Mouse (Mus musculus) liver, embryonic 11.5 days (tissue): ENCODE results near the gene Sdk1. TPM values are rescaled to one million over a fixed set of nuclear protein-coding genes. Genes with fewer than 3 reads are reported as not detected.

Experiments
- ATAC-seq: fragments of 200-750 bp; cut with Nextera tagmentation; replicated peaks from 2 replicates; pipeline ENCODE4 v1.8.0; 2017; ENCODE audit warnings: moderate number of reproducible peaks, mild to moderate bottlenecking, moderate TSS enrichment, moderate library complexity; ENCODE audit not compliant: low FRiP score
- DNase-seq: peaks from one replicate; pipeline ENCODE4 v3.0.0-alpha.2; 2017; ENCODE audit warnings: low spot score
- H3K27ac ChIP-seq: fragments of 300-500 bp; sonication (generic); 2 replicates; pipeline ENCODE4 v1.5.1; 2014; ENCODE audit warnings: mild to moderate bottlenecking, low read depth, low read length, control low read depth
- H3K27me3 ChIP-seq: fragments of 300-500 bp; sonication (generic); replicated peaks from 2 replicates; pipeline ENCODE4 v1.6.1; 2014; ENCODE audit warnings: low read length, mixed read lengths; ENCODE audit not compliant: control insufficient read depth, insufficient read depth
- H3K36me3 ChIP-seq: fragments of 300-500 bp; sonication (generic); 2 replicates; pipeline ENCODE4 v1.6.1; 2014; ENCODE audit warnings: mild to moderate bottlenecking, low read length, moderate library complexity, mixed read lengths; ENCODE audit not compliant: control insufficient read depth, insufficient read depth
- H3K4me1 ChIP-seq: fragments of 300-500 bp; sonication (generic); replicated peaks from 2 replicates; pipeline ENCODE4 v1.6.1; 2014; ENCODE audit warnings: low read length, mixed read lengths; ENCODE audit not compliant: control insufficient read depth, insufficient read depth
- H3K4me2 ChIP-seq: fragments of 300-500 bp; sonication (generic); 2 replicates; pipeline ENCODE4 v1.6.1; 2014; ENCODE audit warnings: mild to moderate bottlenecking, control low read depth, moderate library complexity
- H3K4me3 ChIP-seq: fragments of 300-500 bp; sonication (generic); 2 replicates; pipeline ENCODE4 v1.5.1; 2014; ENCODE audit warnings: low read depth, low read length, control low read depth
- H3K9ac ChIP-seq: fragments of 300-500 bp; sonication (generic); 2 replicates; pipeline ENCODE4 v1.6.1; 2014; ENCODE audit warnings: low read depth, low read length, control low read depth
- H3K9me3 ChIP-seq: fragments of 300-500 bp; sonication (generic); 2 replicates; pipeline ENCODE4 v1.6.1; 2016; ENCODE audit warnings: low read length, inconsistent platforms, mixed read lengths; ENCODE audit not compliant: control insufficient read depth
- WGBS: fragments of 180-500 bp; shearing (Covaris S2); extraction: QIAGEN DNeasy Blood & Tissue Kit; methylation state at CpG from one replicate; pipeline ENCODE4 v1.1.7; 2014; 5-methylcytosine and 5-hydroxymethylcytosine counted together
- polyA plus RNA-seq: library from polyadenylated mRNA; unstranded; fragments of >200 nt; fragmentation: Nextera tagmentation; extraction: Ambion mirVana; gene quantifications from 2 replicates; pipeline ENCODE4 v1.2.1, GENCODE M21; 2014

The Sdk1 gene
- polyA plus RNA-seq, 1 experiment from 2014 or later = 0.53 TPM

DNA sequence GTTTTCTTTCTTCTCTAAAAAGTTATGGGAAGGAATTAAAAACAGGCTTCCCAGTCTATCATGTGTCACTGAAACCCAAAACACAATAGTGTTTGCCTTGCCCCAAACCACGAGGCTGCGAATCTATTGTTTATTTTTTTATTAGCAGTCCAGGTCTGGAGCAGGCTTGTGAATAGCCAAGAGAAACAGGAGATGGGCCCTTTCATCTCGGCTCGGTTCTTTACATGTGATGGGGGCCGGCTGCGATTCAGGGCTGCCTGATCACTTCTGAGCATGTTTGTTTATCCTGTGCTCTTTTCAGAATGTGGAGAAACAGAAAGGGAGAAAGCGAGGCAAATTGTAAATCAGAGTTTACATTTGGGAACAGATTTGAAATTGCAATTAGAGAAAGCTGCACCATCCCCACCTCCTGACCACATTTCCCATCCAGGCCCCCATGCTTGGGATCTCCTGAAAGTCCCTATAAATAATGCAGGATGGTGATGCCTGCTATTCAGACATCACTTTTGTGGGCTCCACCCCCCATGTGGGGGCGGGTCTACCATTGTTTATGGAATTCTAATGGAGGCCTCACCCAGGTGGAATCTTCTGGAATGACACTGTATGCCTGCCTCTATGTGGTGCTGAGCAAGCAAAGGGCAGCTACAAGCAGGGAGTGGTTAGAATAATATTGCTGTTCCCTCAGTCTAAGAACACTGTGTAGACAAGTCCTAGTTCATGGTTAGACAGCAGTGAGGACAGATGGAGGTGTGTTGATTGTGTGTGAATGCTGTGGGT is 301.8 kb downstream of the Sdk1 start:
- H3K4me3 ChIP-seq = no peak overlapping the region
- DNase-seq (no peak), ATAC-seq (no peak)
- no peaks in the 10 kb centered on the region for H3K4me1 ChIP-seq
- 46% methylated on average over 8 of the region's 8 CpGs for WGBS
- no peaks in the 10 kb centered on the region for H3K27me3 ChIP-seq
- no peaks in the 10 kb centered on the region for H3K9me3 ChIP-seq
- H3K4me2 ChIP-seq = no peak overlapping the region
- H3K9ac ChIP-seq = no peak overlapping the region
- H3K27ac ChIP-seq = no peak overlapping the region
- H3K36me3 ChIP-seq = no peaks in the 10 kb centered on the region

DNA sequence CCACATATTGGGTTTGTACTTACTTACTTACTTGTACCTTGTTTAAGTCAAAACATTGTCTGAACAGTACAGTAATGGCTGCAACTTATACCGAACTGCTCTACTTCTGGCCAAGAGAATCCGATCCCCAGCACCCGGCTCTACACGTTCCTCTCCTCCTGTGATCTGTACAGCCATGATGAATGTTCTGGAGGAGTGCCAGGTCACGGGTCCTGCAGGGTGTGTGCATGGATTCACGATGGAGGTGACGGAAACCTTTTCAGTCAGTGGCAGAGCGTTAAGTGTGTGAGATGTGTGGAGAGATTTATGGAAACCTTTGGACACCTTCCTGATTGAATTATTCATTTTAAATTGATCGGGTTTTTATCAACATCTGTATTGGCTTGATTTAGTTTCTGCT is 312.2 kb downstream of the Sdk1 start:
- Histone ChIP-seq H3K4me1 (no peaks in the 10 kb centered on the region; the same call in 1 of the 2 replicates), H3K4me2 (no peak overlapping the region), H3K9me3 (no peaks in the 10 kb centered on the region), H3K27me3 (no peaks in the 10 kb centered on the region), H3K36me3 (no peaks in the 10 kb centered on the region), H3K27ac (no peak overlapping the region), H3K4me3 (no peak overlapping the region), H3K9ac (no peak overlapping the region)
- 80% methylated on average over 9 of the region's 9 CpGs for WGBS
- ATAC-seq (no peak), DNase-seq (no peak)

DNA sequence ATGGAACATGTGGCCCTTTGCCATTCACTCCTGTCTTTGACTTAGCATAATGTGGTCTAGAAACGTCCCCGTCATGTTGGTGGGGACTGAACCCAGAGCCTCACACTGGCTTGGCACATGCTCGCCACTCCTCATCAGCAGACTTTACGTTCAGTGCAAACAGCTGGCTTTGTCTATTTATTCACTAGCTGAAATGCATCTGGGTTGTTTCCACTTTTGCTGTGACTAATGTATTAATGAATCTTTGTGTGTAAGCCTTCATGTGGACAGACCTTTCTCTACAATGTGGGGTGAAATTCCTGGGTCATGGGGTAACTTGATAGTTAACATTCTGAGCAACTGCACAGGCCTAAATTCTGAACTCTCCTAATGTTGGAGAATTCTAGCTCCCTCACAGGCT is 317.4 kb downstream of the Sdk1 start:
- Histone ChIP-seq H3K9me3 (no peaks in the 10 kb centered on the region), H3K36me3 (no peaks in the 10 kb centered on the region), H3K27ac (no peak overlapping the region), H3K9ac (no peak overlapping the region), H3K4me1 (no peaks in the 10 kb centered on the region; the same call in 1 of the 2 replicates), H3K4me2 (no peak overlapping the region), H3K4me3 (no peak overlapping the region), H3K27me3 (no peaks in the 10 kb centered on the region)
- 75% methylated on average over 4 of the region's 4 CpGs for WGBS
- DNase-seq = no peak
- no peak for ATAC-seq

DNA sequence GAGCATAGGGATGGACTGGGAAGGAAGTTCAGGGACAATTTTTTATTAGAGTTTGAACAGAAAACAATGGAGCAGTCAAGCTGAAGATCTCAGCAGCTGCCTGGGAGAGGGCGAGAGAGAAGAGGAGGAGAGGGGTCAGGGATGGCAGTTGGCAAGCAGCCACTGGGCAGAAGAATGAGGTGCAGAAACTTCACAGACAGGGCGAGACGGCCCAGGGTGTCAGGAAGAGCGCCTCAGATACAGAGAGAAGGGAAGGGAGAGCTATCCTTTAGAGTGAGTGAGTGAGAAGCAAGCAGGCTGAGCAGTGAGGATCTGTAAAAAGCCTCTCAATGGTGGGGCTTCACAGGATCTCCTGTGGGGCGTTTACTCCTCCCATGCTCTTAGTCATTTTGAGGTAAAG is 319.0 kb downstream of the Sdk1 start:
- no peaks in the 10 kb centered on the region for H3K36me3 ChIP-seq
- DNase-seq (no peak), ATAC-seq (no peak)
- 36% methylated on average over 5 of the region's 5 CpGs for WGBS
- no peak overlapping the region for H3K4me3 ChIP-seq
- no peak overlapping the region for H3K27ac ChIP-seq
- no peak overlapping the region for H3K9ac ChIP-seq
- H3K9me3 ChIP-seq = no peaks in the 10 kb centered on the region; the same call in 1 of the 2 replicates
- H3K4me1 ChIP-seq = no peaks in the 10 kb centered on the region
- no peak overlapping the region for H3K4me2 ChIP-seq
- no peaks in the 10 kb centered on the region for H3K27me3 ChIP-seq

DNA sequence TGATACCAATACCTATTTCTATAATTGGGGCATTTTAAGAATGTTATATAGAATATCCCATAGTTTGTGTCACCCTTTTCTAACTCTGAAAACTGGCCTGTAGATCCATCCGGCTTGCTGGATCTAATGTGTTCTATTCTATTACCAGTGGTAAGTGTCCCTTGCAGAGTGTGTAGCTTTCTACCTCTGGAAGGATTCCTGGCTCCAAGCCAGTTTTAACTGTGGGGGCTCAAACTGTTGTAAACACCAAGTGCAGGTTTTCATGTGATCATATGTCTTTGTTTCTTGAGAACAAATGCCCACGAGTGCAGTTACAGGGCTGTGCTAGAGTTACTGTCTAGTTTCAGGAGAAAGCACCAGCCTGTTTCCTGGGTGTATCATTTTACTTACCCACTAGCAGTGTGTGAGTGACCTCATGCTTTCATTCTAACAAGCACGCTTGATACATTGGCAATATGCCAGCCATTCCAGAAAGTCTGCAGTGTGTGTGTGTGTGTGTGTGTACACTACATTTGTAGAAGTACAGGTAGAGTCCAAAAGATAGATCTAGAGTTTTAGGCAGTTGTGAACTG is 320.8 kb downstream of the Sdk1 start:
- Histone ChIP-seq H3K4me2 (no peak overlapping the region), H3K4me1 (no peaks in the 10 kb centered on the region), H3K36me3 (no peaks in the 10 kb centered on the region), H3K27ac (no peak overlapping the region), H3K27me3 (no peaks in the 10 kb centered on the region), H3K4me3 (no peak overlapping the region), H3K9me3 (no peaks in the 10 kb centered on the region; the same call in 1 of the 2 replicates), H3K9ac (no peak overlapping the region)
- DNase-seq (no peak), ATAC-seq (no peak)
- 75% methylated on average over 3 of the region's 3 CpGs for WGBS

DNA sequence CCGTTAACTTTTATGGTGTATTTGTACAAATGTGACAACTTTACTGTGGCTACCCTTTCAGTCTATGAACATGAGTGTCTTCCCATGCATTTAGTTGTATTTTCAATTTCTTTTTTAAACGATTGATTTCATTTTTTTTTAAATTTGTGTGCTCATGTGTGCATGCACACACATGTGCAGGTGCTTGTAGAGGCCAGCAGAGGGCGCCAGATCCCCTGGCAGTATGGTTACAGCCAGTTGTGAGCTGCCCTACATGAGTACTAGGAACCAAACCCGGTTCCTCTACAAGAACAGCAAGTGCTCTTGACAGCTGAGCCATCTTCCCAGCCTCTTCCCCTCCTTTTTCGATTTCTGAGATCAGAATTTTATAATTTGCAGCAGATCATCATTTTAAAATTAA is 322.9 kb downstream of the Sdk1 start:
- H3K4me3 ChIP-seq = no peak overlapping the region
- no peak overlapping the region for H3K27ac ChIP-seq
- H3K9me3 ChIP-seq = no peaks in the 10 kb centered on the region; the same call in 1 of the 2 replicates
- H3K4me2 ChIP-seq = no peak overlapping the region
- DNase-seq (no peak), ATAC-seq (no peak)
- WGBS = 75% methylated on average over 5 of the region's 5 CpGs
- no peaks in the 10 kb centered on the region for H3K27me3 ChIP-seq
- H3K4me1 ChIP-seq = no peaks in the 10 kb centered on the region
- no peak overlapping the region for H3K9ac ChIP-seq
- no peaks in the 10 kb centered on the region for H3K36me3 ChIP-seq

DNA sequence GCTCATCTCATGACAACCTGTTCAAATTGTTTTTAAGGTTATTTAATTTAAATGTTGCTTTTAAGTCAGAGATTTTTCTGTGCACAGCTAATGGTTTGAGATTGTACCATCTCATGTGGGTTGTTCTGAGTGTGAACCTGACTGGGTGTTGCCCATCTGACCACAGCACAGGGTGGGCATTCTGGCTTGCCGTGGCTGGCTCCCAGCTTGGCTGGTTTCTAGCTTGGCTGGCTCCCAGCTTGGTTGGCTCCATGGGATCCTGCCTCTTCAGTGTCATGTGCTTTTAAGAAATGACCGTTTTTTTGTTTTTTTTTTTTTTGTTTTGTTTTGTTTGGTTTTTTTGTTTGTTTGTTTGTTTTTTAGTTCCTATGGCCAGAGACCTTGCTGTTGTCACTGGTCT is 326.8 kb downstream of the Sdk1 start:
- no peak overlapping the region for H3K9ac ChIP-seq
- DNase-seq (no peak), ATAC-seq (no peak)
- no peaks in the 10 kb centered on the region; the same call in 1 of the 2 replicates for H3K9me3 ChIP-seq
- no peak overlapping the region for H3K4me3 ChIP-seq
- H3K27ac ChIP-seq = no peak overlapping the region
- no peaks in the 10 kb centered on the region for H3K4me1 ChIP-seq
- no peaks in the 10 kb centered on the region for H3K36me3 ChIP-seq
- H3K27me3 ChIP-seq = no peaks in the 10 kb centered on the region; the same call in 1 of the 2 replicates
- H3K4me2 ChIP-seq = no peak overlapping the region
- WGBS = 78% methylated on average over 2 of the region's 2 CpGs

DNA sequence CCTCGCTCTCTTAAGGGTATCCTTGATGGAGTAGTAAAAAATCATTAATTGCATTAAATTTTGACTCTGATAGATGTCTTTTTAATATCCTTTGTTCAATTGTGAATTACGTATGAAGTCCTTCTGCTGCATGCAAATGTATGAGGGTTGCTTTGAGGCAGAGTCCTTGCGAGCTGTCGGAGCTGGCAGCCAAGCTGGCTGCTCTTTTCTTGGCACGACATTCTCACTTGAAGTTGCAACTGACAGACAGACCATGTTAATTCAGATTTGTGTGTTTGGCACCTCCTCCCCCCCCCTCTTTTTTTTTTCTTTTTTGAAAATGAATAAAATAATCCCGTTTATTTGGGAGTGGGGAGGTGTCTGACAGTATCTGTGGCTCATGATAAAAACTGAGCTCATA is 329.2 kb downstream of the Sdk1 start:
- WGBS = 76% methylated on average over 6 of the region's 6 CpGs
- Histone ChIP-seq H3K4me2 (no peak overlapping the region), H3K27me3 (no peaks in the 10 kb centered on the region; the same call in 1 of the 2 replicates), H3K36me3 (no peaks in the 10 kb centered on the region), H3K27ac (no peak overlapping the region), H3K9ac (no peak overlapping the region), H3K4me1 (no peaks in the 10 kb centered on the region), H3K4me3 (no peak overlapping the region), H3K9me3 (no peaks in the 10 kb centered on the region)
- ATAC-seq = no peak
- DNase-seq = no peak

DNA sequence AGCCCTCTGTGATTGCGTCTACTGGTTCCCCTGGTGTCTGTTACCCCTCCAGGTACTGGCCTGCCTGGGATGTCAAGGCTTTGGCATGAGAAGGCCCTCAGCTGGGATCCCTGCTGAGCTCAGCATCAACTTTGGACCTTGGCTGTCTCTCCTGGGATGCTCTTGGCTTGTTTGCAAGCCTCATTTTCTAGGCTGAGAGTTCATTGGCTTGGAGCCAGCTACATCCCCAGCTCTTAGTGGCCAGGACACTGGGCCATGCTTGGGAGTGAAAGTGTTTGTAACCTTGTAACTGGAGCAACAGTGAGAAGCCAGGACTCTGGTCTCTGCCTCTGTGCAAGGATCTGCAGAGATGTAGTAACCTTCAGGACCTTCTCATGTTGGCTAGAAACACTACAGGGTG is 333.0 kb downstream of the Sdk1 start:
- DNase-seq = no peak
- no peaks in the 10 kb centered on the region for H3K4me1 ChIP-seq
- H3K9me3 ChIP-seq = no peaks in the 10 kb centered on the region
- no peaks in the 10 kb centered on the region for H3K36me3 ChIP-seq
- no peak overlapping the region for H3K4me3 ChIP-seq
- H3K9ac ChIP-seq = no peak overlapping the region
- H3K27me3 ChIP-seq = no peaks in the 10 kb centered on the region; the same call in 1 of the 2 replicates
- H3K27ac ChIP-seq = no peak overlapping the region
- WGBS = 89% methylated on average over 1 of the region's 1 CpGs
- no peak for ATAC-seq
- H3K4me2 ChIP-seq = no peak overlapping the region
